Mouse (Mus musculus): ENCODE data around the gene Ltf.

Ltf gene

GRCm38 (mm10) chr9:111039966-111040365 is 20.9 kb downstream of the Ltf start:
- DNase-seq (ENCODE audit: low spot score) = no peak

GRCm38 (mm10) chr9:111042266-111042665 is 23.2 kb downstream of the Ltf start:
- no peak for DNase-seq (ENCODE audit: low spot score)

GRCm38 (mm10) chr9:111046222-111046621 is 27.2 kb downstream of the Ltf start:
- peak; percentile 26 for DNase-seq (ENCODE audit: low spot score)

GRCm38 (mm10) chr9:111047266-111047665 is 28.2 kb downstream of the Ltf start:
- no peak for DNase-seq (ENCODE audit: low spot score)

- no peak for DNase-seq (ENCODE audit: low spot score)
Observed at GRCm38 (mm10) chr9:111048452-111048851, 29.4 kb downstream of the Ltf start.

- no peak for DNase-seq (ENCODE audit: low spot score)
Observed at GRCm38 (mm10) chr9:111054923-111055322, 35.9 kb downstream of the Ltf start.

GRCm38 (mm10) chr9:111055800-111056518 is 36.9 kb downstream of the Ltf start:
- no peak for DNase-seq (ENCODE audit: low spot score)

GRCm38 (mm10) chr9:111056519-111056797 is 37.4 kb downstream of the Ltf start:
- DNase-seq (ENCODE audit: low spot score) = no peak

GRCm38 (mm10) chr9:111056798-111057543 is 37.9 kb downstream of the Ltf start, which contains the start of gene Ccrl2:
Gene Ccrl2, minus strand, starts transcription at chr9:111057519.
- no peak for DNase-seq (ENCODE audit: low spot score)

GRCm38 (mm10) chr9:111057544-111058370 is 38.7 kb downstream of the Ltf start:
- no peak for DNase-seq (ENCODE audit: low spot score)

GRCm38 (mm10) chr9:111058943-111059556 is 40.0 kb downstream of the Ltf start:
- DNase-seq (ENCODE audit: low spot score) = no peak

- no peak for DNase-seq (ENCODE audit: low spot score)
Observed at GRCm38 (mm10) chr9:111062840-111063239, 43.8 kb downstream of the Ltf start.

GRCm38 (mm10) chr9:111067052-111067451 is 48.0 kb downstream of the Ltf start:
- DNase-seq (ENCODE audit: low spot score) = no peak

GRCm38 (mm10) chr9:111070546-111070961 is 51.5 kb downstream of the Ltf start:
- peak; percentile 57 for DNase-seq (ENCODE audit: low spot score)

- peak; percentile 47 for DNase-seq (ENCODE audit: low spot score)
Observed at GRCm38 (mm10) chr9:111072175-111072574, 53.1 kb downstream of the Ltf start.

- DNase-seq (ENCODE audit: low spot score) = no peak
Observed at GRCm38 (mm10) chr9:111072971-111073370, 53.9 kb downstream of the Ltf start.

GRCm38 (mm10) chr9:111077745-111078144 is 58.7 kb downstream of the Ltf start:
- no peak for DNase-seq (ENCODE audit: low spot score)

- no peak for DNase-seq (ENCODE audit: low spot score)
Observed at GRCm38 (mm10) chr9:111080801-111081200, 61.7 kb downstream of the Ltf start.

GRCm38 (mm10) chr9:111081765-111082164 is 62.7 kb downstream of the Ltf start:
- DNase-seq (ENCODE audit: low spot score) = no peak

- DNase-seq (ENCODE audit: low spot score) = no peak
Observed at GRCm38 (mm10) chr9:111085329-111085728, 66.3 kb downstream of the Ltf start.

- no peak for DNase-seq (ENCODE audit: low spot score)
Observed at GRCm38 (mm10) chr9:111086137-111086536, 67.1 kb downstream of the Ltf start.

- no peak for DNase-seq (ENCODE audit: low spot score)
Observed at GRCm38 (mm10) chr9:111086995-111087606, 68.0 kb downstream of the Ltf start.
